Mouse (Mus musculus) heart, postnatal 0 days (tissue): ENCODE results near the gene Rps28.

Experiments
- CTCF ChIP-seq: IDR thresholded peaks from 2 replicates; pipeline ENCODE4 v1.5.1; 2016; ENCODE audit warnings: antibody characterized with exemption, control low read depth, low read depth
- EP300 ChIP-seq: IDR thresholded peaks from 2 replicates; pipeline ENCODE4 v1.6.1; 2016; ENCODE audit warnings: antibody characterized with exemption, low read depth

GRCm38 (mm10) chr17:33828892-33829291, 4.5 kb upstream of the Rps28 start:
- TF ChIP-seq EP300 (peak; percentile 92), CTCF (no peak; the same call in 1 of the 2 replicates)
